Mouse (Mus musculus) erythroblast, embryonic 14.5 days (primary cell): ENCODE results near the gene Acot2. TPM values are rescaled to one million over a fixed set of nuclear protein-coding genes. Genes with fewer than 3 reads are reported as not detected.

ENCODE experiments used
- H3K27me3 ChIP-seq: 2 replicates; pipeline ENCODE4 v1.6.1; 2012; ENCODE audit warnings: inconsistent platforms; ENCODE audit not compliant: control insufficient read depth
- H3K36me3 ChIP-seq: 2 replicates; pipeline ENCODE4 v1.6.1; 2012; ENCODE audit warnings: mild to moderate bottlenecking, inconsistent platforms; ENCODE audit not compliant: control insufficient read depth
- H3K4me1 ChIP-seq: 2 replicates; pipeline ENCODE4 v1.6.1; 2012; ENCODE audit warnings: inconsistent platforms; ENCODE audit not compliant: control insufficient read depth
- H3K4me3 ChIP-seq: replicated peaks from 2 replicates; pipeline ENCODE3; 2012; ENCODE audit warnings: moderate library complexity, mild to moderate bottlenecking, inconsistent platforms
- H3K9me3 ChIP-seq: 2 replicates; pipeline ENCODE4 v1.6.1; 2012; ENCODE audit warnings: low read length, inconsistent platforms, mixed read lengths; ENCODE audit not compliant: control insufficient read depth
- GATA1 ChIP-seq: IDR thresholded peaks from 2 replicates; pipeline ENCODE4 v1.6.1; 2012; ENCODE audit warnings: low read length, inconsistent platforms, mixed read lengths
- TAL1 ChIP-seq: IDR thresholded peaks from 3 replicates; pipeline ENCODE4 v1.6.1; 2012; ENCODE audit warnings: low read length, inconsistent platforms, mixed read lengths
- polyA plus RNA-seq: library from polyadenylated mRNA; stranded (reverse); fragments of >175 nt; gene quantifications from 2 replicates; pipeline ENCODE4 v1.2.3, GENCODE M21; 2012

The Acot2 gene
- polyA plus RNA-seq, 1 experiment = 0.05 TPM

DNA sequence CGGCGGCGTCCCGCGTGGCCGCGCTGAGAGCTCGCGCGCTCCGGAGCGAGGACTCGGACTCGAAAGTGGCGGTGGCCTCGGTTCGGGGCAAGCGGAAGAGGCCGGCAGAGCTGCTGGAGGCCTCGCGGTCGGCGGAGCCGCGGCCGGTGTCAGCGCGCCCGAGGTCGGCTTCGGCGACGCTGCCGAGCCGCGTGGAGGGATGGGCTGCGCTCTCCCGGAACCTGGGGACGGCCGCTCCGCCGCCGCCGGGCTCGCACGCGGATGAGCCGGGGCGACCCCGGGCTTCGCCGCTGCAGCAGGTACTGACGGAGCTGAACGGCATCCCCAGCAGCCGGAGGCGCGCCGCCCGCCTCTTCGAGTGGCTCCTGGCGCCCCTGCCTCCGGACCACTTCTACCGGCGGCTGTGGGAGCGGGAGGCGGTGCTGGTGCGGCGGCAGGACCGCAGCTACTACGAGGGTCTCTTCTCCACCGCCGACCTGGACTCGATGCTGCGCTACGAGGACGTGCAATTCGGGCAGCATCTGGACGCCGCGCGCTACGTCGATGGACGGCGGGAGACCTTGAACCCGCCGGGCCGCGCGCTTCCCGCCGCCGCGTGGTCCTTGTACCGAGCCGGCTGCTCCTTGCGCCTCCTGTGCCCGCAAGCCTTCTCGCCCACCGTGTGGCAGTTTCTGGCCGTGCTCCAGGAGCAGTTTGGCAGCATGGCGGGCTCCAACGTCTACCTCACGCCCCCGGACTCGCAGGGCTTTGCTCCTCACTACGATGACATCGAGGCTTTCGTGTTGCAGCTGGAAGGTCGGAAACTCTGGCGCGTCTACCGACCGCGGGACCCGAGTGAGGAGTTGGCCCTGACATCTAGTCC, 36.6 kb upstream of the Acot2 start:
- H3K9me3 ChIP-seq = no peaks in the 10 kb centered on the region
- TF ChIP-seq TAL1 (no peak), GATA1 (no peak)
- H3K4me1 ChIP-seq = peaks cover 63% of the 10 kb centered on the region
- H3K4me3 ChIP-seq = peak overlapping the region; percentile 85
- H3K27me3 ChIP-seq = 0 out of 2 replicates have a peak, but pooled peaks cover 3% of the 10 kb centered on the region
- peaks cover 20% of the 10 kb centered on the region for H3K36me3 ChIP-seq

DNA sequence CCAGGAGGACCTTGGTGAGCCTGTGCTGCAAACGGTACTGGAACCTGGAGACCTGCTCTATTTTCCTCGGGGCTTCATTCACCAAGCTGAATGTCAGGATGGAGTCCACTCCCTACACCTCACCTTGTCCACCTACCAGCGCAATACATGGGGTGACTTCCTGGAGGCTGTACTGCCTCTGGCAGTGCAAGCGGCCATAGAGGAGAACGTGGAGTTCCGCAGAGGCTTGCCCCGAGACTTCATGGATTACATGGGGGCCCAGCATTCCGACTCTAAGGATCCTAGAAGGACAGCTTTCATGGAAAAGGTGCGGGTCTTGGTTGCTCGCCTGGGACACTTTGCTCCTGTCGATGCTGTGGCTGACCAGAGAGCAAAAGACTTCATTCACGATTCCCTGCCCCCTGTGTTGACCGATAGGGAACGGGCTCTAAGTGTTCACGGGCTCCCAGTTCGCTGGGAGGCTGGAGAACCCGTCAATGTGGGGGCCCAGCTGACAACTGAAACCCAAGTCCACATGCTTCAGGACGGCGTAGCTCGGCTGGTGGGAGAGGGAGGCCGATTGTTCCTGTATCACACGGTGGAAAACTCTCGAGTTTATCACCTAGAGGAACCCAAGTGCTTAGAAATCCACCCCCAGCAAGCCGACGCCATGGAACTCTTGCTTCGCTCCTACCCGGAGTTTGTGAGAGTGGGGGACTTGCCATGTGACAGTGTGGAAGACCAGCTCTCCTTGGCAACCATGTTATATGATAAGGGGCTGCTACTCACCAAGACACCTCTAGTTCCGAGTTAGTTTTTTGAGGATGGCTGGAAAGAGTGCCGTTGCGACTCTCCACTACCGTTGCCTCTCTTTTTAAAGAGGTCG, 35.7 kb upstream of the Acot2 start:
- no peak for TF ChIP-seq TAL1
- no peak for TF ChIP-seq GATA1
- Histone ChIP-seq H3K4me1 (peaks cover 62% of the 10 kb centered on the region), H3K27me3 (0 out of 2 replicates have a peak, but pooled peaks cover 3% of the 10 kb centered on the region), H3K36me3 (peaks cover 21% of the 10 kb centered on the region), H3K4me3 (peak overlapping the region; percentile 85), H3K9me3 (no peaks in the 10 kb centered on the region)

DNA sequence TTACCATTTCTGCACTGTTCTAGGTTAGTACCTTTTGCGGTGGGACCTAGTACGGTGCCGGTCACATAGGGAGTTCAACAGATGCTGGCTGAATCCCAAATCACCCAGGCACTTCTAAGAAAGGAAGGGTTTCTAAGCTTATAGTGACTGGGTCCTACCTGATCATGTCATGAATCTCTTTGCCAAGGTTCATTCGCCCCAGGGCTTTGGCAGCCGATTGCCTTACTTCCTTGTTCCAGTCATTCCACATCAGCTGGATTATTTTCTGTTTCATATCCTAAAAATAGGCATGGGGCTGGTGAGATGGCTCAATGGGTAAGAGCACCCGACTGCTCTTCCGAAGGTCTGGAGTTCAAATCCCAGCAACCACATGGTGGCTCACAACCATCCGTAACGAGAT, 29.4 kb upstream of the Acot2 start:
- no peaks in the 10 kb centered on the region for H3K9me3 ChIP-seq
- no peak for TF ChIP-seq TAL1
- no peak for TF ChIP-seq GATA1

DNA sequence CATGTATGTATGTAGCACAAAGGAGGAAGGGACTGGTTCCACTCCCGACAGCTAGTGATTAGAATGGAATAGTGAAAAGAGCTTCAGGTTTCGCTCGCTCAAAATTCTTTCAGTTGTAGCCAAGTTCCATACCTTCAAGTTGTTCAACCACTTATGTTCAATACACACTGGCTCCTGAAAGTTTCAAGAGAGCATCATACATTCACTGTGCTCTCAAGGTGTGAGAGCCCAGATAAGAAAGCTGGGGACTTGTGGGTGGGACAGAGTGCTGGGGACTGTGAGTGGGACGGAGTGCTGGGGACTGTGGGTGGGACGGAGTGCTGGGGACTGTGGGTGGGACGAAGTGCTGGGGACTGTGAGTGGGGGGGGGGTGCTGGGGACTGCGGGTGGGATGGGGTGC, 22.4 kb upstream of the Acot2 start:
- Histone ChIP-seq H3K4me1 (peaks cover 2% of the 10 kb centered on the region; the same call in 1 of the 2 replicates), H3K9me3 (no peaks in the 10 kb centered on the region), H3K4me3 (no peak overlapping the region), H3K36me3 (no peaks in the 10 kb centered on the region), H3K27me3 (no peaks in the 10 kb centered on the region)
- TF ChIP-seq TAL1 (no peak), GATA1 (no peak)

More for the DNA sequence above, 29.4 kb upstream of the Acot2 start:
- Histone ChIP-seq H3K4me3 (no peak overlapping the region), H3K36me3 (peaks cover 15% of the 10 kb centered on the region), H3K4me1 (peaks cover 7% of the 10 kb centered on the region), H3K27me3 (no peaks in the 10 kb centered on the region)

DNA sequence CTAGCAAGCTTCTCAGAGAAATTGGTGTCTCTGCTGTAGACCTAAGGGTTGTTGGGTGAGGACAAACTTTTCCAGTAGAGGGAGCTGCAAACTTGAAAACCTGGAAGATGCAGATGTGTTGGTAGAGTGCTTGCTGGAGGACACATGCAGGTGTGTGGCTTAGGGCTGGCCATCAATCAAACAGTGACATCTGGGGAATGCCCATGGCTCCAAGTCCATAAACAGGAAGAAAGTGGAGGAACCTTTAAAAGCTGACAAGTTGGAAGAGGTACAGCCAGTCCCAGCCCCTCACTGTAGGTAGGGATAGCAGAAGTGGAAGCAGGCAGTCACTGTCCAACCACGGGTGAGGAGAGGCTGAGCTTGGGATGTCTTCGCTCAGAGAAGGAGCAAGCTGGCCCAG, 15.5 kb upstream of the Acot2 start:
- Histone ChIP-seq H3K36me3 (no peaks in the 10 kb centered on the region), H3K27me3 (no peaks in the 10 kb centered on the region), H3K4me1 (no peaks in the 10 kb centered on the region), H3K9me3 (peaks cover 4% of the 10 kb centered on the region), H3K4me3 (no peak overlapping the region)
- TF ChIP-seq TAL1 (no peak), GATA1 (no peak)

DNA sequence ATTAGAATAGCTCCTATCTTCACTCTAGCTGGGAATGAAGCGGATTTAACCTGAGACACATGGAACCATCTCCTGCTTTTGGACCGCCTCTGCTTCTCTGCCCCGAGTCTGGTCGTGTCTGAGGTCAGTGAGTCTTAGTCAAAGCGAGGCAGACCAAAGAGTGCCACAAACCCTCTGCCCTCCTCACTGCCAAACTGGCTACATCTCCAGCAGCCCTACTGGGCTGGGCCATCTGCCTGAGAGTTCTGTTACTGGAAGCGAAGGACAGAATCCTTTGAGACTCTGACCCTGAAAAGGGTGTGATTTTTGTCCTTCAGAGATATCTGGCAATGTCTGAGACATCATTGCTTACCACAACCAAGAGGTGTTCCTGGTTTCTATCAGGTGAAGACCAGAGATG, 8.8 kb upstream of the Acot2 start:
- Histone ChIP-seq H3K4me3 (no peak overlapping the region), H3K27me3 (no peaks in the 10 kb centered on the region), H3K9me3 (peaks cover 4% of the 10 kb centered on the region), H3K4me1 (no peaks in the 10 kb centered on the region), H3K36me3 (no peaks in the 10 kb centered on the region)
- TF ChIP-seq GATA1 (no peak), TAL1 (no peak)

DNA sequence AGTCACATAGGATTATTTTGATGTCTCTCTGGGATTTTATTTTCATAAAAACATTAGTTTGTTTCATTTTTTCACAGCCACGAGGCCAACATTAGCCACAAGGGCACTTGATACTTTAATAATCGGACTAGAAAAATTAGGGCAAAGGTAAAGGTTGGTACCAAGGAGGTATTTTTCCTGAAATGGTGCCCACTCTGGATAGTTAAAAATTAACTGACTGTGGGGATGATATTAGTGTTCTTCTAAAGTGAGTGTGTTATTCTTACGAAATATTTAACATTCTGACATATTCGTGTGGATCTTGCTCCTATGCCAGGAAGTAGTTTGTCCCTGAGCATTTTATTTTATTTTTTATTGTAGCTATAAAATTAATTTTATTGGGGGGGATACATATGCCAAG, 6.0 kb upstream of the Acot2 start:
- TF ChIP-seq TAL1 (no peak), GATA1 (no peak)
- H3K36me3 ChIP-seq = no peaks in the 10 kb centered on the region
- no peaks in the 10 kb centered on the region for H3K4me1 ChIP-seq
- no peak overlapping the region for H3K4me3 ChIP-seq
- no peaks in the 10 kb centered on the region for H3K9me3 ChIP-seq
- no peaks in the 10 kb centered on the region; the same call in 1 of the 2 replicates for H3K27me3 ChIP-seq

DNA sequence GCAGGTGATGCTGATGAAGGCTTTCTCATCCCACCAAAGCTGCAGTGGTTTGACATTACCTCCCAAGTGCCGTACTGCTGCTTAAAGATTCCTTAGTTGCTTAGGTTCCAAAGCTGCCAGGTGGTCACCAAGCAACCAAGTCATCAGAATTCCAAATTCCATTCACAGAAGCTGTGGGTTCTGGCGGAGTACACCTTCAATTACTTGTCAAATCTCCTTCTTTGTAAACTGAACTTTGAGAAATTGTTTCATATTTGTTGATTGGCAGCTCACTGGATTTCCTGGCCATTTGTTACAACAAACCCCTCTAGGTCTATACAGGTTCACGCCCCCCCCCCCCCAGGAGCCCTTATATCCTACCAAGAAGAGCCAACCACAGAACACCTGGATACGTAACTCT, 2.9 kb upstream of the Acot2 start, which contains the start of gene Heatr4:
Heatr4 (minus strand) TSS at position 101 of the 400 bp plus-strand sequence.
- peaks cover 2% of the 10 kb centered on the region; the same call in 1 of the 2 replicates for H3K27me3 ChIP-seq
- no peak for TF ChIP-seq GATA1
- TF ChIP-seq TAL1 = no peak
- H3K4me3 ChIP-seq = no peak within 1 kb of the TSS
- no peaks in the 10 kb centered on the region for H3K9me3 ChIP-seq
- H3K4me1 ChIP-seq = peaks cover 17% of the 10 kb centered on the region
- H3K36me3 ChIP-seq = no peaks in the 10 kb centered on the region

DNA sequence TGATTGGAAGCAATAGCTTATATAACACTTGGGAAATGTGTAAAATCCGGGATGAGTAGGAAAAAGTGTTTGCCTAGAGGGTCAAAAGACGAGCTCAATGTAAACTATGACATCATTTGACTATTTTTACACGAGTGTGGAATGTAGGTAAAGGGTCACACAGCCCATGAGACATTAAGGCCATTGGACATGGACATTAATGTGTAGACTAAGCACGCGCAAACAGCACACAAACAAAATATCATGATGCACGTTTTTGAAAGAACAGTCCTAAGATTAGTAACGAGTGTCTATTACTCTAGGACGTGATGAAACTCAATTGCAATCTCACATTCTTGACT, 449 bp upstream of the Acot2 start:
- no peak for TF ChIP-seq TAL1
- TF ChIP-seq GATA1 = no peak
- H3K4me3 ChIP-seq = peak overlapping the region; percentile 68

More for the DNA sequence above, 449 bp upstream of the Acot2 start:
- Histone ChIP-seq H3K27me3 (peaks cover 2% of the 10 kb centered on the region; the same call in 1 of the 2 replicates), H3K9me3 (no peaks in the 10 kb centered on the region), H3K4me1 (peaks cover 17% of the 10 kb centered on the region), H3K36me3 (no peaks in the 10 kb centered on the region)
